Mouse (Mus musculus): ENCODE measurements at regions not wholly inside any gene's neighbourhood (a gene's known extent, or its start where the extent isn't known, plus 50 kb on each side); places are given as distances from the start of the nearest gene placed in this dataset.

- no peak for DNase-seq (ENCODE audit: low spot score in 2 of 2)
Measured at GRCm38 (mm10) chr15:34775714-34776113, 418.0 kb upstream of the 9430069I07Rik start.

- DNase-seq (ENCODE audit: low spot score in 2 of 2), result no peak
Measured at GRCm38 (mm10) chr15:34751746-34752145, 394.1 kb upstream of the 9430069I07Rik start.

GRCm38 (mm10) chr15:34751021-34751420, 393.3 kb upstream of the 9430069I07Rik start:
- DNase-seq (ENCODE audit: low spot score in 2 of 2), result no peak

GRCm38 (mm10) chr15:34747111-34747510, 389.4 kb upstream of the 9430069I07Rik start:
- no peak for DNase-seq (ENCODE audit: low spot score in 2 of 2)

- DNase-seq (ENCODE audit: low spot score in 2 of 2), result peak in 1 of 2 experiments; percentile 44
Measured at GRCm38 (mm10) chr15:34743130-34743782, 385.6 kb upstream of the 9430069I07Rik start.

- no peak for DNase-seq (ENCODE audit: low spot score in 2 of 2)
Measured at GRCm38 (mm10) chr15:34741488-34741887, 383.8 kb upstream of the 9430069I07Rik start.

Measured in urinary bladder, postnatal 4 days (tissue).